Mouse (Mus musculus): ENCODE results near the gene Myo15b. TPM values are rescaled to one million over a fixed set of nuclear protein-coding genes. Genes with fewer than 3 reads are reported as not detected.

Gene Myo15b
- total RNA-seq, 1 experiment from 2014 or later = not detected

- peak; percentile 78 for ATAC-seq (ENCODE audit: extremely low read depth, insufficient number of reproducible peaks, low FRiP score, poor library complexity, severe bottlenecking)
Measured at GRCm38 (mm10) chr11:115920110-115920818, 62.1 kb downstream of the Myo15b start.

- ATAC-seq (ENCODE audit: extremely low read depth, insufficient number of reproducible peaks, low FRiP score, poor library complexity, severe bottlenecking) = no peak
Measured at GRCm38 (mm10) chr11:115921986-115922385, 63.8 kb downstream of the Myo15b start.

GRCm38 (mm10) chr11:115929031-115929430 lies 70.8 kb downstream of the Myo15b start:
- ATAC-seq (ENCODE audit: extremely low read depth, insufficient number of reproducible peaks, low FRiP score, poor library complexity, severe bottlenecking) = no peak

GRCm38 (mm10) chr11:115929818-115930217 lies 71.6 kb downstream of the Myo15b start:
- ATAC-seq (ENCODE audit: extremely low read depth, insufficient number of reproducible peaks, low FRiP score, poor library complexity, severe bottlenecking) = peak; percentile 40

- ATAC-seq (ENCODE audit: extremely low read depth, insufficient number of reproducible peaks, low FRiP score, poor library complexity, severe bottlenecking) = no peak
Measured at GRCm38 (mm10) chr11:115931235-115931634, 73.0 kb downstream of the Myo15b start.

- ATAC-seq (ENCODE audit: extremely low read depth, insufficient number of reproducible peaks, low FRiP score, poor library complexity, severe bottlenecking) = peak; percentile 96
Measured at GRCm38 (mm10) chr11:115933108-115933746, 75.0 kb downstream of the Myo15b start, which contains the start of the genes Sap30bp and Recql5. Gene Sap30bp, plus strand, starts transcription at chr11:115933282. Gene Recql5, minus strand, starts transcription at chr11:115933477.

GRCm38 (mm10) chr11:115933747-115934110 lies 75.5 kb downstream of the Myo15b start:
- ATAC-seq (ENCODE audit: extremely low read depth, insufficient number of reproducible peaks, low FRiP score, poor library complexity, severe bottlenecking) = no peak

GRCm38 (mm10) chr11:115939690-115940329 lies 81.6 kb downstream of the Myo15b start:
- ATAC-seq (ENCODE audit: extremely low read depth, insufficient number of reproducible peaks, low FRiP score, poor library complexity, severe bottlenecking) = peak; percentile 83

GRCm38 (mm10) chr11:115941980-115942379 lies 83.8 kb downstream of the Myo15b start:
- ATAC-seq (ENCODE audit: extremely low read depth, insufficient number of reproducible peaks, low FRiP score, poor library complexity, severe bottlenecking) = no peak

Other genes starting within 250 kb of the Myo15b start
- gene Mif4gd, start 245.4 kb upstream of the Myo15b start, total RNA-seq (2017) = 167 and 177 TPM in 2 replicates
- 51.0 and 53.3 TPM in 2 replicates for gene Slc25a19, start 230.1 kb upstream of the Myo15b start, total RNA-seq (2017)
- gene Grb2, start 149.8 kb upstream of the Myo15b start, total RNA-seq (2017) = 59.5 and 71.5 TPM in 2 replicates
- 17.1 and 19.8 TPM in 2 replicates for gene Tmem94, start 93.0 kb upstream of the Myo15b start, total RNA-seq (2017)
- 2.3 and 4.5 TPM in 2 replicates for gene Caskin2, start 44.8 kb upstream of the Myo15b start, total RNA-seq (2017)
- gene Tsen54, start 43.7 kb upstream of the Myo15b start, total RNA-seq (2017) = 8.8 and 15.2 TPM in 2 replicates
- gene Llgl2, start 34.4 kb upstream of the Myo15b start, total RNA-seq (2017) = 12.8 and 14.1 TPM in 2 replicates
- 1.2 and 2.6 TPM in 2 replicates for gene Smim5, start 41.6 kb downstream of the Myo15b start, total RNA-seq (2017)
- not detected in 2 replicates for gene Smim6, start 53.6 kb downstream of the Myo15b start, total RNA-seq (2017)
- 125 and 148 TPM in 2 replicates for gene Sap30bp, start 74.9 kb downstream of the Myo15b start, total RNA-seq (2017)
- 44.4 and 54.2 TPM in 2 replicates for gene Recql5, start 75.1 kb downstream of the Myo15b start, total RNA-seq (2017)
- gene Itgb4, start 116.3 kb downstream of the Myo15b start, total RNA-seq (2017) = 0.23 and 0.25 TPM in 2 replicates
- gene Galk1, start 154.3 kb downstream of the Myo15b start, total RNA-seq (2017) = 3.6 and 7.9 TPM in 2 replicates
- gene H3f3b, start 169.6 kb downstream of the Myo15b start, total RNA-seq (2017) = 1,276 and 1,299 TPM in 2 replicates
- 22.5 and 24.2 TPM in 2 replicates for gene Unk, start 171.9 kb downstream of the Myo15b start, total RNA-seq (2017)
- gene Unc13d, start 219.6 kb downstream of the Myo15b start, total RNA-seq (2017) = 47.0 and 49.2 TPM in 2 replicates
- gene Wbp2, start 228.6 kb downstream of the Myo15b start, total RNA-seq (2017) = 93.6 and 100 TPM in 2 replicates

Measured in neutrophil, adult 5-6 weeks (primary cell).